Mouse (Mus musculus): ENCODE data around the gene Zfp512b. TPM values are rescaled to one million over a fixed set of nuclear protein-coding genes. Genes with fewer than 3 reads are reported as not detected.

Gene Zfp512b
- total RNA-seq, 4 experiments from 2014 or later = 11.0 to 18.7 (median 14.0) TPM

Small RNAs within 50 kb of the gene (microRNA-seq; reads per million reads assigned to microRNA genes)
- gene Mir7006 = not detected

Other genes with a start within 250 kb of the Zfp512b start
- 10 to 100 TPM; 17.4 to 22.9 (median 18.1) TPM for gene Zgpat, start 227.9 kb downstream of the Zfp512b start, total RNA-seq (2022)
- gene Arfrp1, start 227.4 kb downstream of the Zfp512b start, total RNA-seq (2022) = 10 to 100 TPM; 50.2 to 56.0 (median 53.9) TPM
- gene Lime1, start 212.7 kb downstream of the Zfp512b start, total RNA-seq (2022) = 1 to 10 TPM; 4.6 to 5.1 (median 4.8) TPM
- 10 to 100 TPM in 2 of 4 experiments, 1 to 10 TPM in 2; 8.9 to 11.5 (median 10.5) TPM for gene Zbtb46, start 133.4 kb downstream of the Zfp512b start, total RNA-seq (2022)
- gene Abhd16b, start 99.6 kb downstream of the Zfp512b start, total RNA-seq (2022) = not detected
- gene Tpd52l2, start 95.7 kb downstream of the Zfp512b start, total RNA-seq (2022) = 10 to 100 TPM; 65.6 to 72.6 (median 66.5) TPM
- gene Dnajc5, start 72.3 kb downstream of the Zfp512b start, total RNA-seq (2022) = 10 to 100 TPM; 57.8 to 71.4 (median 65.0) TPM
- gene Uckl1, start 7.9 kb downstream of the Zfp512b start, total RNA-seq (2022) = 10 to 100 TPM; 26.8 to 39.2 (median 35.0) TPM
- 10 to 100 TPM; 34.3 to 42.6 (median 35.0) TPM for gene Prpf6, start 935 bp downstream of the Zfp512b start, total RNA-seq (2022)
- 1 to 10 TPM; 1.2 to 1.6 (median 1.5) TPM for gene Samd10, start 6.4 kb upstream of the Zfp512b start, total RNA-seq (2022)
- not detected for gene Gm29797, start 64.2 kb upstream of the Zfp512b start, total RNA-seq (2022)
- gene Sox18, start 78.8 kb upstream of the Zfp512b start, total RNA-seq (2022) = 10 to 100 TPM; 21.4 to 53.8 (median 48.1) TPM
- 1 to 10 TPM; 5.3 to 8.0 (median 7.2) TPM for gene Tcea2, start 87.5 kb upstream of the Zfp512b start, total RNA-seq (2022)
- gene Rgs19, start 101.2 kb upstream of the Zfp512b start, total RNA-seq (2022) = 1 to 10 TPM; 3.7 to 8.9 (median 4.9) TPM
- gene Lkaaear1, start 105.6 kb upstream of the Zfp512b start, total RNA-seq (2022) = not detected
- gene Oprl1, start 122.2 kb upstream of the Zfp512b start, total RNA-seq (2022) = under 1 TPM in 1 of 4 experiments, not detected in 3; 0.16 TPM
- not detected for gene Myt1, start 170.5 kb upstream of the Zfp512b start, total RNA-seq (2022)
- 10 to 100 TPM; 41.6 to 72.3 (median 48.5) TPM for gene Pcmtd2, start 245.1 kb upstream of the Zfp512b start, total RNA-seq (2022)